Mouse (Mus musculus) myocyte (in vitro differentiated cells): Measurements from ENCODE around the gene Armcx1. TPM values are rescaled to one million over a fixed set of nuclear protein-coding genes. Genes with fewer than 3 reads are reported as not detected.
"Not testable (repeated sequence)": the region's sequence is repeated elsewhere in the genome, so short reads cannot be mapped to it uniquely, and the experiment has no call there.

Experiments used
- H3K27me3 ChIP-seq: one replicate; pipeline ENCODE4 v1.6.1; 2011; ENCODE audit not compliant: control insufficient read depth, insufficient read depth, insufficient read length
- H3K36me3 ChIP-seq: one replicate; pipeline ENCODE4 v1.6.1; 2011; ENCODE audit not compliant: control insufficient read depth, insufficient read depth
- H3K4me2 ChIP-seq: one replicate; pipeline ENCODE4 v1.6.1; 2011; ENCODE audit warnings: low read depth, control low read depth
- H3K4me3 ChIP-seq: one replicate; pipeline ENCODE4 v1.5.1; 2011; ENCODE audit warnings: mild to moderate bottlenecking, control low read depth, moderate library complexity
- H3K79me2 ChIP-seq: one replicate; pipeline ENCODE4 v1.6.1; 2011; ENCODE audit not compliant: control insufficient read depth, insufficient read depth
- H3ac ChIP-seq: one replicate; pipeline ENCODE4 v1.6.1; 2011; ENCODE audit not compliant: control insufficient read depth, insufficient read length
- CEBPB ChIP-seq: IDR thresholded peaks from 2 replicates; pipeline ENCODE4 v1.6.1; 2011; ENCODE audit warnings: mild to moderate bottlenecking, moderate library complexity; ENCODE audit not compliant: poor library complexity, insufficient read depth, severe bottlenecking
- E2F4 ChIP-seq: IDR thresholded peaks from one replicate; pipeline ENCODE4 v1.6.1; 2011; ENCODE audit warnings: mild to moderate bottlenecking, control low read depth, moderate library complexity; ENCODE audit not compliant: insufficient read depth
- MAX ChIP-seq: IDR thresholded peaks from one replicate; pipeline ENCODE4 v1.6.1; 2011; ENCODE audit warnings: low read depth, mild to moderate bottlenecking, control low read depth
- MYOD1 ChIP-seq, 3 experiments: IDR thresholded peaks; one replicate each; pipeline ENCODE4 v1.6.1; 2011; ENCODE audit warnings: control low read depth in 2 of 3, low read depth in 2 of 3, mild to moderate bottlenecking in 2 of 3, moderate library complexity in 1 of 3; ENCODE audit not compliant: insufficient read length in 2 of 3, control insufficient read depth in 1 of 3
- MYOG ChIP-seq, 3 experiments: IDR thresholded peaks; one replicate each; pipeline ENCODE4 v1.6.1; 2011; ENCODE audit warnings: control low read depth in 2 of 3, low read depth in 2 of 3, mild to moderate bottlenecking in 2 of 3; ENCODE audit not compliant: insufficient read length in 2 of 3, control insufficient read depth in 1 of 3, insufficient read depth in 1 of 3
- POLR2A ChIP-seq: IDR thresholded peaks from one replicate; pipeline ENCODE4 v1.6.1; 2011; ENCODE audit warnings: low read depth, mild to moderate bottlenecking, control low read depth, moderate library complexity; ENCODE audit not compliant: insufficient read length
- POLR2AphosphoS2 ChIP-seq: IDR thresholded peaks from one replicate; pipeline ENCODE4 v1.6.1; 2011; ENCODE audit warnings: low read depth, control low read depth; ENCODE audit not compliant: insufficient read length
- REST ChIP-seq: IDR thresholded peaks from one replicate; pipeline ENCODE4 v1.6.1; 2011; ENCODE audit warnings: mild to moderate bottlenecking, control low read depth, moderate library complexity; ENCODE audit not compliant: insufficient read depth, insufficient read length
- SRF ChIP-seq: IDR thresholded peaks from one replicate; pipeline ENCODE4 v1.6.1; 2011; ENCODE audit warnings: low read depth; ENCODE audit not compliant: control insufficient read depth, insufficient read length
- TCF12 ChIP-seq: IDR thresholded peaks from one replicate; pipeline ENCODE4 v1.6.1; 2011; ENCODE audit warnings: mild to moderate bottlenecking, control low read depth; ENCODE audit not compliant: poor library complexity, insufficient read depth, severe bottlenecking
- TCF3 ChIP-seq: IDR thresholded peaks from one replicate; pipeline ENCODE4 v1.6.1; 2011; ENCODE audit warnings: low read depth, control low read depth; ENCODE audit not compliant: insufficient read length
- USF1 ChIP-seq: IDR thresholded peaks from one replicate; pipeline ENCODE4 v1.6.1; 2011; ENCODE audit warnings: low read depth, mild to moderate bottlenecking, control low read depth, moderate library complexity
- polyA plus RNA-seq: library from polyadenylated mRNA; unstranded; fragments of >200 nt; fragmentation: generic; extraction: Trizol; gene quantifications from one replicate; pipeline ENCODE4 v1.2.1, GENCODE M21; 2012; ENCODE audit warnings: missing spikeins

Armcx1 gene
- polyA plus RNA-seq, 1 experiment = 6.0 TPM

GRCm38 (mm10) chrX:134716863-134717262, 900 bp upstream of the Armcx1 start:
- no peak for TF ChIP-seq POLR2A
- no peak for TF ChIP-seq USF1
- peak; percentile 12 for TF ChIP-seq TCF3
- TF ChIP-seq TCF12 = no peak
- TF ChIP-seq MYOD1 (IDR thresholded peaks at IDR 0.05; ENCODE audit: control insufficient read depth in 1 of 3, insufficient read length in 2 of 3, low read depth in 2 of 3) = peak in 2 of 3 experiments; percentile 67 to 72
- no peak for TF ChIP-seq MAX
- TF ChIP-seq MYOG (IDR thresholded peaks at IDR 0.05; ENCODE audit: control insufficient read depth in 1 of 3, insufficient read depth in 1 of 3, insufficient read length in 2 of 3, low read depth in 2 of 3) = peak in 2 of 3 experiments; percentile 40 to 68
- no peak for TF ChIP-seq CEBPB
- TF ChIP-seq POLR2AphosphoS2 = no peak
- TF ChIP-seq SRF = no peak
- no peak for TF ChIP-seq E2F4
- TF ChIP-seq REST = no peak

DNA sequence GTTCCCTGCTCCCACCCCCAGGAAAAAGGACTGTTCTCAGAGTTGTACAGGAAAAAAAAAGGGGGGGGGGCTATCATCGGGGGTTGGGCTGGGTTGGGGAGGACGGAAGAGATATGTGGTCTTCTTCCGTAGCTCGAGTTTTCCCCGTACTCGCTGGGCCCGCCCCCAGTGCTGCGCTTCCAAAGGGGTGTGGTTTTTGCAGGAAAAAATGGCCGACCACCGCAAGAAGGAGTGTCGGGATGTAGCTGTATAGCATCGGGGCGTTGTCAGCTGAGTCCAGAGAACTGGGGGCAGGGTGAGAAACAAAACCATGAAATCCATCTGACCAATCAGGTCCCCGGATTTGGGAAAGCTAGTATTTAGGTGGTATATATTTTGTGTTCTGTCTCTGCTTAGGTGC, 761 bp downstream of the Armcx1 start:
- TF ChIP-seq TCF12 (no peak), CEBPB (no peak), POLR2AphosphoS2 (no peak), TCF3 (no peak), REST (no peak), MAX (no peak), E2F4 (no peak), MYOG (IDR thresholded peaks at IDR 0.05; ENCODE audit: control insufficient read depth in 1 of 3, insufficient read depth in 1 of 3, insufficient read length in 2 of 3, low read depth in 2 of 3) (no peak), MYOD1 (IDR thresholded peaks at IDR 0.05; ENCODE audit: control insufficient read depth in 1 of 3, insufficient read length in 2 of 3, low read depth in 2 of 3) (no peak), USF1 (no peak), POLR2A (no peak), SRF (no peak)
- no peak overlapping the region for H3ac ChIP-seq
- H3K27me3 ChIP-seq = no peaks in the 10 kb centered on the region
- H3K4me2 ChIP-seq = peak overlapping the region; percentile 64
- H3K79me2 ChIP-seq = no peaks in the 10 kb centered on the region
- peak overlapping the region; percentile 48 for H3K4me3 ChIP-seq
- no peaks in the 10 kb centered on the region for H3K36me3 ChIP-seq

More at GRCm38 (mm10) chrX:134716863-134717262, 900 bp upstream of the Armcx1 start:
- H3K4me2 ChIP-seq = no peak overlapping the region
- H3K79me2 ChIP-seq = no peaks in the 10 kb centered on the region
- no peak overlapping the region for H3K4me3 ChIP-seq
- no peak overlapping the region for H3ac ChIP-seq
- no peaks in the 10 kb centered on the region for H3K36me3 ChIP-seq
- no peaks in the 10 kb centered on the region for H3K27me3 ChIP-seq

- H3K4me3 ChIP-seq, H3K79me2 ChIP-seq, H3ac ChIP-seq, H3K27me3 ChIP-seq, H3K36me3 ChIP-seq, H3K4me2 ChIP-seq: not testable (repeated sequence)
These were observed 6.0 kb downstream of the Armcx1 start for GRCm38 (mm10) chrX:134723762-134724161.

DNA sequence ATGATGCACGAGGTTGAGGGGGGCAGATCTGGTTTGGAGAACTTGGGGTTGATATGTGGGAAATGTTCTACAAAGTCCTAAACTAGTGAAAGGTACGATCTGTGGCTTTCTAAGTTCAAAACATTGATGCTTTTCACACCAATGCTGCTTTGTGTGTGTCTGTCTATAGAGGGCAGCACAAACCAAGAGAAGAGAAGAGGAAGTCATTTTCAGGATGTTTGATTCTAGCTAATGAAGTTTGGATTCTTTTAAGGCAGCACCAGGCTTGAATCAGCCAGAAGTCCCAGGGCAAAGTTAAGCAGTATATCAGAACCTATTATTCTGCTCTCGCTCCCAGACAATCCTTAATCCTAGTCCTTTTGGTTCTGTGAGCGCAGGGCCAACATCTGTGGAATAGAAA, 12.0 kb downstream of the Armcx1 start:
- no peak overlapping the region for H3ac ChIP-seq
- H3K4me2 ChIP-seq = peak overlapping the region; percentile 57

DNA sequence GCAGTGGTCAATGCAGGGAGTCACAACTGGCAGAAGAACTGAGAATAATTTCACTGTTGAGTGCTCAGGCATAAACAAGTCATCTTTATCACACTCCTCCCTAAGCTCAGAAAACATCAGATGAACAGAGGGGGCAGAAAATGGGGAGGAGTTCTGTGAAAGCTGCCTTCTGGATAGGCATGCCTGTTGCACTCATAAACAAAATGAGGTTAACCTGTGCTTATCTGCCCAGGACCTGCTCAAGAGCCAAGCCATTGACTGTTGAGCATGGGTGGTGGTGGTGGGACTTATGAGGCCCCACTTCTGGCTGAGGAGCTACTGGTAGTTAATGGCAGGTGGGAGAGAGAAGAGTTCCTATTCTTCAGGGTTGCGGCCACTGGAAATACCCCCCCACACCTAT, 20.0 kb downstream of the Armcx1 start:
- H3ac ChIP-seq = no peak overlapping the region
- TF ChIP-seq MYOG (IDR thresholded peaks at IDR 0.05; ENCODE audit: control insufficient read depth in 1 of 3, insufficient read depth in 1 of 3, insufficient read length in 2 of 3, low read depth in 2 of 3) (no peak), USF1 (no peak), TCF3 (no peak), POLR2AphosphoS2 (no peak), MYOD1 (IDR thresholded peaks at IDR 0.05; ENCODE audit: control insufficient read depth in 1 of 3, insufficient read length in 2 of 3, low read depth in 2 of 3) (no peak), E2F4 (no peak), POLR2A (no peak)
- H3K4me2 ChIP-seq = no peak overlapping the region
- H3K36me3 ChIP-seq = no peaks in the 10 kb centered on the region
- H3K79me2 ChIP-seq = no peaks in the 10 kb centered on the region
- H3K27me3 ChIP-seq = no peaks in the 10 kb centered on the region
- no peak overlapping the region for H3K4me3 ChIP-seq

More for the DNA sequence above, 12.0 kb downstream of the Armcx1 start:
- no peaks in the 10 kb centered on the region for H3K79me2 ChIP-seq
- no peaks in the 10 kb centered on the region for H3K27me3 ChIP-seq
- TF ChIP-seq REST (no peak), MYOD1 (IDR thresholded peaks at IDR 0.05; ENCODE audit: control insufficient read depth in 1 of 3, insufficient read length in 2 of 3, low read depth in 2 of 3) (no peak), USF1 (no peak), POLR2A (no peak), TCF12 (no peak)
- no peak overlapping the region for H3K4me3 ChIP-seq
- no peaks in the 10 kb centered on the region for H3K36me3 ChIP-seq
